8 mouse cellular contexts compared by ENCODE assay signal in the genomic region with DNA sequence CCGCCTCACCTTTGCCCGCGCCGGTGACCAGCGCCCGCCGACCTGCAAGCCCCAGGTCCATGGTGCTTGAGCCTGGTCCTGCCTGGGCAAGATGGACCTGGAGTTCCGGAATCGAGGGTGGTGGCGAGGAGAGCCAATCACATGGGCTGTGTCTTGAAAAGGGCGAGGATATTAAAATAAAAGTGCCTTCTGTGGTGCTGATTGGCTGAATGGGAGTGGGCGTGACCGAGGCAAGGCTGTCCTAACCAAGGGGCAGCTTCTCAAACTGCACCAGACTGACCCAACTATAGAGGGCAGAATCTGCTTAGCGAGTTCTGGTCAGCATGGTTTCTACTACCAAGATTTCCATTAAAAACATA. TPM values are rescaled to one million over a fixed set of nuclear protein-coding genes. Genes with fewer than 3 reads are reported as not detected.
DNase-seq lines count a peak whose midpoint lies in the region; ATAC-seq and TF ChIP-seq lines count a peak whose summit lies in the region.

A gene (minus strand): TSS at position 113 of the 359 bp plus-strand sequence.

- peak; percentile 81 for ATAC-seq in forebrain, embryonic 14.5 days
- peak; percentile 89 for ATAC-seq in liver, postnatal 0 days
- peak; percentile 85 for ATAC-seq in neural tube, embryonic 13.5 days (ENCODE audit: low read depth)

- TF ChIP-seq POLR2A in testis, adult 2 months (IDR thresholded peaks at IDR 0.05; ENCODE audit: control insufficient read depth, low read depth, low read length): no peak

- H3K4me3 ChIP-seq in forebrain, embryonic 14.5 days (ENCODE audit: low read depth, low read length): peak within 1 kb of the TSS; percentile 46
- H3K4me3 ChIP-seq in liver, postnatal 0 days (ENCODE audit: low read depth, low read length): peak within 1 kb of the TSS; percentile 63
- peak within 1 kb of the TSS; percentile 55 for H3K4me3 ChIP-seq in neural tube, embryonic 13.5 days
- peak within 1 kb of the TSS; percentile 71 for H3K4me3 ChIP-seq in testis, adult 2 months (ENCODE audit: control insufficient read depth, low read depth, low read length)

- TF ChIP-seq EP300 in liver, postnatal 0 days (IDR thresholded peaks at IDR 0.05; ENCODE audit: low read depth): no peak

- peak within 1 kb of the TSS; percentile 60 for H3K9ac ChIP-seq in forebrain, embryonic 14.5 days (ENCODE audit: low read length)
- H3K9ac ChIP-seq in liver, postnatal 0 days (replicated peaks): peak within 1 kb of the TSS; percentile 70
- H3K9ac ChIP-seq in neural tube, embryonic 13.5 days: peak within 1 kb of the TSS; percentile 77

- H3K27ac ChIP-seq in forebrain, embryonic 14.5 days (ENCODE audit: low read depth, low read length): no peak within 1 kb of the TSS
- H3K27ac ChIP-seq in liver, postnatal 0 days (ENCODE audit: low read depth): peak within 1 kb of the TSS; percentile 93
- no peak within 1 kb of the TSS for H3K27ac ChIP-seq in neural tube, embryonic 13.5 days (replicated peaks)
- no peak within 1 kb of the TSS for H3K27ac ChIP-seq in testis, adult 2 months (ENCODE audit: control insufficient read depth, insufficient read depth, low read depth, low read length)

- H3K36me3 ChIP-seq in forebrain, embryonic 14.5 days (ENCODE audit: control insufficient read depth, insufficient read depth, low read length): 0 out of 2 replicates have a peak, but pooled peaks cover 4% of the 10 kb centered on the region
- 0 out of 2 replicates have a peak, but pooled peaks cover 2% of the 10 kb centered on the region for H3K36me3 ChIP-seq in liver, postnatal 0 days (replicated peaks; ENCODE audit: insufficient read depth, low read length)
- H3K36me3 ChIP-seq in neural tube, embryonic 13.5 days: peaks cover 11% of the 10 kb centered on the region; the same call in 1 of the 2 replicates
- no peaks in the 10 kb centered on the region for H3K36me3 ChIP-seq in testis, adult 2 months (ENCODE audit: control insufficient read depth, insufficient read depth, low read length)

- peaks cover 4% of the 10 kb centered on the region; the same call in 1 of the 2 replicates for H3K4me1 ChIP-seq in forebrain, embryonic 14.5 days (ENCODE audit: control insufficient read depth, insufficient read depth, low read length)
- H3K4me1 ChIP-seq in liver, postnatal 0 days (ENCODE audit: insufficient read depth): peaks cover 16% of the 10 kb centered on the region
- H3K4me1 ChIP-seq in neural tube, embryonic 13.5 days (replicated peaks): peaks cover 22% of the 10 kb centered on the region
- H3K4me1 ChIP-seq in testis, adult 2 months (ENCODE audit: control insufficient read depth, insufficient read depth, low read length): peaks cover 12% of the 10 kb centered on the region

- under 1% methylated on average over 14 of the region's 14 CpGs for WGBS in forebrain, embryonic 14.5 days
- WGBS in liver, postnatal 0 days (ENCODE audit: insufficient replicate concordance): 1% methylated on average over 14 of the region's 14 CpGs
- WGBS in neural tube, embryonic 13.5 days: under 1% methylated on average over 14 of the region's 14 CpGs

- H3K27me3 ChIP-seq in forebrain, embryonic 14.5 days (replicated peaks; ENCODE audit: control insufficient read depth, insufficient read depth, low read length): no peaks in the 10 kb centered on the region
- peaks cover 10% of the 10 kb centered on the region for H3K27me3 ChIP-seq in liver, postnatal 0 days (ENCODE audit: insufficient read depth, low read length)
- peaks cover 17% of the 10 kb centered on the region for H3K27me3 ChIP-seq in neural tube, embryonic 13.5 days
- no peaks in the 10 kb centered on the region for H3K27me3 ChIP-seq in testis, adult 2 months (ENCODE audit: control insufficient read depth, insufficient read depth, low read length)

- intact Hi-C loops in heart, postnatal 14 days (cut with DNase I): no loop called here

- H3K4me2 ChIP-seq in forebrain, embryonic 14.5 days (ENCODE audit: low read length): peak within 1 kb of the TSS; percentile 86
- peak within 1 kb of the TSS; percentile 86 for H3K4me2 ChIP-seq in liver, postnatal 0 days (ENCODE audit: low read depth, low read length)
- H3K4me2 ChIP-seq in neural tube, embryonic 13.5 days: peak within 1 kb of the TSS; percentile 81

- no peaks in the 10 kb centered on the region for H3K9me3 ChIP-seq in forebrain, embryonic 14.5 days (replicated peaks; ENCODE audit: control insufficient read depth, low read length)
- H3K9me3 ChIP-seq in liver, postnatal 0 days (ENCODE audit: low read length): no peaks in the 10 kb centered on the region
- H3K9me3 ChIP-seq in neural tube, embryonic 13.5 days: no peaks in the 10 kb centered on the region

- peak; percentile 63 for TF ChIP-seq CTCF in liver, postnatal 0 days (IDR thresholded peaks at IDR 0.05; ENCODE audit: low read depth)
- TF ChIP-seq CTCF in testis, adult 2 months (IDR thresholded peaks at IDR 0.05; ENCODE audit: control insufficient read depth, insufficient read depth, insufficient replicate concordance, low read depth, low read length): peak; percentile 27; the same call in 1 of the 2 replicates

- peak; percentile 83 for DNase-seq in MEL-GATA-1-ER (ENCODE audit: extremely low read depth, low read depth)
- DNase-seq in cerebellum, adult 11-12 months: peak; percentile 87
- peak; percentile 83 for DNase-seq in forebrain, embryonic 14.5 days (ENCODE audit: low spot score)
- peak; percentile 84 for DNase-seq in heart, postnatal 14 days
- peak; percentile 89 to 94 for DNase-seq in kidney, postnatal 4 days
- peak; percentile 88 for DNase-seq in liver, postnatal 0 days

RNA-seq across cellular contexts. Expression of the gene that starts here (rescaled TPM):
- 11.2 and 13.7 TPM in 2 replicates for polyA plus RNA-seq in forebrain, embryonic 14.5 days (2014; fragmentation: Nextera tagmentation; extraction: Ambion mirVana)
- 1 to 10 TPM; 3.1 to 5.8 TPM for total RNA-seq in heart, postnatal 14 days (2021)
- polyA plus RNA-seq in liver, postnatal 0 days (2015; fragmentation: Nextera tagmentation; extraction: Ambion mirVana): 118 and 141 TPM in 2 replicates
- 10.6 and 13.0 TPM in 2 replicates for polyA plus RNA-seq in neural tube, embryonic 13.5 days (2015; fragmentation: Nextera tagmentation; extraction: Ambion mirVana)
- 3.7 and 5.5 TPM in 2 replicates for polyA plus RNA-seq in testis, adult 2 months (2012; rRNA removed)
